Mouse (Mus musculus): ENCODE measurements around the gene Zan. TPM values are rescaled to one million over a fixed set of nuclear protein-coding genes. Genes with fewer than 3 reads are reported as not detected.

Gene Zan
- 0.03 and 0.10 TPM in 2 replicates for polyA plus RNA-seq (2016; fragmentation: Nextera tagmentation; extraction: Ambion mirVana)

- Histone ChIP-seq H3K4me3 (no peak within 1 kb of the TSS), H3K27me3 (ENCODE audit: low read depth, poor library complexity, severe bottlenecking) (no peaks in the 10 kb centered on the region), H3K27ac (no peak within 1 kb of the TSS), H3K4me1 (peaks cover 12% of the 10 kb centered on the region), H3K36me3 (no peaks in the 10 kb centered on the region), H3K9me3 (replicated peaks) (no peaks in the 10 kb centered on the region)
- 83% methylated on average over 5 of the region's 5 CpGs for WGBS
- no peak for DNase-seq (ENCODE audit: low spot score)
These were observed at the start of gene Zan for GRCm38 (mm10) chr5:137476964-137477363. Gene Zan (minus strand): TSS chr5:137477064.

GRCm38 (mm10) chr5:137526192-137526936, 49.5 kb upstream of the Zan start:
- peaks cover 37% of the 10 kb centered on the region for H3K4me1 ChIP-seq
- WGBS, result 55% methylated on average over 16 of the region's 16 CpGs
- H3K27me3 ChIP-seq (ENCODE audit: low read depth, poor library complexity, severe bottlenecking), result no peaks in the 10 kb centered on the region
- no peaks in the 10 kb centered on the region for H3K9me3 ChIP-seq (replicated peaks)
- peak; percentile 41 for DNase-seq (ENCODE audit: low spot score)
- peak overlapping the region; percentile 22; the same call in 1 of the 2 replicates for H3K4me3 ChIP-seq
- 0 out of 2 replicates have a peak overlapping the region, but pooled peaks have one; percentile 23 for H3K27ac ChIP-seq
- peaks cover 93% of the 10 kb centered on the region for H3K36me3 ChIP-seq

- H3K9me3 ChIP-seq (replicated peaks), result no peaks in the 10 kb centered on the region
- 84% methylated on average over 16 of the region's 16 CpGs for WGBS
- H3K4me3 ChIP-seq, result no peak overlapping the region
- H3K36me3 ChIP-seq, result peaks cover 98% of the 10 kb centered on the region
- no peaks in the 10 kb centered on the region for H3K27me3 ChIP-seq (ENCODE audit: low read depth, poor library complexity, severe bottlenecking)
- H3K27ac ChIP-seq, result no peak overlapping the region
- DNase-seq (ENCODE audit: low spot score), result no peak
- H3K4me1 ChIP-seq, result peaks cover 29% of the 10 kb centered on the region
These were observed 48.6 kb upstream of the Zan start for GRCm38 (mm10) chr5:137525511-137525910.

GRCm38 (mm10) chr5:137524671-137525070, 47.8 kb upstream of the Zan start:
- H3K9me3 ChIP-seq (replicated peaks), result no peaks in the 10 kb centered on the region
- DNase-seq (ENCODE audit: low spot score), result no peak
- no peaks in the 10 kb centered on the region for H3K27me3 ChIP-seq (ENCODE audit: low read depth, poor library complexity, severe bottlenecking)
- H3K36me3 ChIP-seq, result peaks cover 100% of the 10 kb centered on the region
- WGBS, result 86% methylated on average over 13 of the region's 13 CpGs
- H3K4me1 ChIP-seq, result peaks cover 20% of the 10 kb centered on the region
- H3K4me3 ChIP-seq, result no peak overlapping the region
- no peak overlapping the region for H3K27ac ChIP-seq

GRCm38 (mm10) chr5:137524251-137524515, 47.3 kb upstream of the Zan start:
- Histone ChIP-seq H3K27ac (no peak overlapping the region), H3K9me3 (replicated peaks) (no peaks in the 10 kb centered on the region), H3K4me3 (no peak overlapping the region), H3K36me3 (peaks cover 100% of the 10 kb centered on the region), H3K4me1 (peaks cover 16% of the 10 kb centered on the region), H3K27me3 (ENCODE audit: low read depth, poor library complexity, severe bottlenecking) (no peaks in the 10 kb centered on the region)
- DNase-seq (ENCODE audit: low spot score), result no peak
- 90% methylated on average over 8 of the region's 8 CpGs for WGBS

GRCm38 (mm10) chr5:137523396-137524250, 46.8 kb upstream of the Zan start:
- H3K4me3 ChIP-seq, result no peak overlapping the region
- 89% methylated on average over 25 of the region's 25 CpGs for WGBS
- no peaks in the 10 kb centered on the region for H3K9me3 ChIP-seq (replicated peaks)
- H3K27ac ChIP-seq, result no peak overlapping the region
- no peak for DNase-seq (ENCODE audit: low spot score)
- peaks cover 13% of the 10 kb centered on the region for H3K4me1 ChIP-seq
- H3K36me3 ChIP-seq, result peaks cover 100% of the 10 kb centered on the region
- H3K27me3 ChIP-seq (ENCODE audit: low read depth, poor library complexity, severe bottlenecking), result no peaks in the 10 kb centered on the region

GRCm38 (mm10) chr5:137522711-137523110, 45.8 kb upstream of the Zan start:
- no peaks in the 10 kb centered on the region for H3K27me3 ChIP-seq (ENCODE audit: low read depth, poor library complexity, severe bottlenecking)
- no peak for DNase-seq (ENCODE audit: low spot score)
- whole genome bisulfite sequencing, result 79% methylated on average over 11 of the region's 11 CpGs
- no peak overlapping the region for H3K27ac ChIP-seq
- H3K36me3 ChIP-seq, result peaks cover 100% of the 10 kb centered on the region
- H3K9me3 ChIP-seq (replicated peaks), result no peaks in the 10 kb centered on the region
- no peak overlapping the region for H3K4me3 ChIP-seq
- peaks cover 12% of the 10 kb centered on the region for H3K4me1 ChIP-seq

- peaks cover 100% of the 10 kb centered on the region for H3K36me3 ChIP-seq
- H3K9me3 ChIP-seq (replicated peaks), result no peaks in the 10 kb centered on the region
- no peak for DNase-seq (ENCODE audit: low spot score)
- no peaks in the 10 kb centered on the region for H3K27me3 ChIP-seq (ENCODE audit: low read depth, poor library complexity, severe bottlenecking)
- no peak overlapping the region for H3K4me3 ChIP-seq
- H3K4me1 ChIP-seq, result peaks cover 12% of the 10 kb centered on the region
- H3K27ac ChIP-seq, result no peak overlapping the region
- 84% methylated on average over 9 of the region's 9 CpGs for WGBS
These were observed 45.0 kb upstream of the Zan start for GRCm38 (mm10) chr5:137521861-137522260.

GRCm38 (mm10) chr5:137519691-137520550, 43.1 kb upstream of the Zan start:
- Histone ChIP-seq H3K4me3 (no peak overlapping the region), H3K4me1 (no peaks in the 10 kb centered on the region), H3K9me3 (replicated peaks) (no peaks in the 10 kb centered on the region), H3K36me3 (peaks cover 86% of the 10 kb centered on the region), H3K27me3 (ENCODE audit: low read depth, poor library complexity, severe bottlenecking) (no peaks in the 10 kb centered on the region), H3K27ac (0 out of 2 replicates have a peak overlapping the region, but pooled peaks have one; percentile 21)
- DNase-seq (ENCODE audit: low spot score), result no peak
- 92% methylated on average over 27 of the region's 27 CpGs for WGBS

GRCm38 (mm10) chr5:137518436-137518835, 41.6 kb upstream of the Zan start, which contains the start of gene Gigyf1:
Gene Gigyf1 (plus strand): TSS chr5:137518548.
- Histone ChIP-seq H3K27ac (no peak within 1 kb of the TSS), H3K4me3 (no peak within 1 kb of the TSS), H3K9me3 (replicated peaks) (no peaks in the 10 kb centered on the region), H3K27me3 (ENCODE audit: low read depth, poor library complexity, severe bottlenecking) (no peaks in the 10 kb centered on the region), H3K36me3 (peaks cover 86% of the 10 kb centered on the region), H3K4me1 (peaks cover 10% of the 10 kb centered on the region)
- 78% methylated on average over 5 of the region's 5 CpGs for WGBS
- peak; percentile 56 for DNase-seq (ENCODE audit: low spot score)

GRCm38 (mm10) chr5:137514811-137515210, 37.9 kb upstream of the Zan start:
- H3K27ac ChIP-seq, result no peak overlapping the region
- no peak for DNase-seq (ENCODE audit: low spot score)
- no peaks in the 10 kb centered on the region for H3K9me3 ChIP-seq (replicated peaks)
- no peaks in the 10 kb centered on the region for H3K27me3 ChIP-seq (ENCODE audit: low read depth, poor library complexity, severe bottlenecking)
- peaks cover 64% of the 10 kb centered on the region for H3K36me3 ChIP-seq
- no peak overlapping the region for H3K4me3 ChIP-seq
- 87% methylated on average over 3 of the region's 3 CpGs for WGBS
- peaks cover 38% of the 10 kb centered on the region for H3K4me1 ChIP-seq

- WGBS, result 91% methylated on average over 12 of the region's 12 CpGs
- Histone ChIP-seq H3K4me1 (peaks cover 38% of the 10 kb centered on the region), H3K27ac (no peak overlapping the region), H3K9me3 (replicated peaks) (no peaks in the 10 kb centered on the region), H3K27me3 (ENCODE audit: low read depth, poor library complexity, severe bottlenecking) (no peaks in the 10 kb centered on the region), H3K4me3 (no peak overlapping the region), H3K36me3 (peaks cover 57% of the 10 kb centered on the region)
- DNase-seq (ENCODE audit: low spot score), result no peak
These were observed 37.3 kb upstream of the Zan start for GRCm38 (mm10) chr5:137513951-137514721.
